Mouse (Mus musculus) layer of hippocampus, adult 11-12 months (tissue): ENCODE results near the gene Nif3l1.

ENCODE experiments used
- DNase-seq: peaks from one replicate; pipeline ENCODE4 v3.0.0; 2022; ENCODE audit warnings: low spot score

Gene Nif3l1

DNA sequence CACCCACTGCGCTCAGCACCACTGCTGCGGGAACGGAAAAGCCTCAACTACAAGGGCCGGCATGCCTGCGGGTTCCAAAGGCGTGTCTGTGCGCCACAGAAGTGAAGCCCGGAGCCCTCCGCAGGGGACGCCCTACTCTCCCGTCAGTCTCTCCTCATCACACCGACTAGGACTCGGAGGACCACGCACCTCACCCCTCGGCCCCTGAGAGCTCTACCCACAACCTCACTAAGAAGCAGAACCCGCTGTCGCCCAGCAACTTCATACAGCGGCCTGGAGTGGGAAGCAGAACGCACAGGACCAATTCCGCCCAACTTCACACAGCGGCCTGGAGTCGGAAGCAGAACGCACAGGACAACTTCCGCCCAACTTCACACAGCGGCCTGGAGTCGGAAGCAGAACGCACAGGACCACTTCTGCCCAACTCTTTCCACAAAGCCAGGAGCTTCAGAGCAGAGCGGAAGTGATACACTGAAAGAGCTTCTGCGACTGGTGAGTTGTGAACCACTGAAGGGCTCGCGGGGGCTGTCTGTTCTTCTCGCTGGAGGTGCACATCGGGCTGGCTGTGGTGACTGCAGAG, at the start of gene Nif3l1, which contains the start of gene Ppil3:
Gene Nif3l1, plus strand, starts transcription at position 9 of the 580 bp plus-strand sequence.
Gene Ppil3, minus strand, starts transcription at position 344 of the 580 bp plus-strand sequence.
- DNase-seq, result peak; percentile 92

DNA sequence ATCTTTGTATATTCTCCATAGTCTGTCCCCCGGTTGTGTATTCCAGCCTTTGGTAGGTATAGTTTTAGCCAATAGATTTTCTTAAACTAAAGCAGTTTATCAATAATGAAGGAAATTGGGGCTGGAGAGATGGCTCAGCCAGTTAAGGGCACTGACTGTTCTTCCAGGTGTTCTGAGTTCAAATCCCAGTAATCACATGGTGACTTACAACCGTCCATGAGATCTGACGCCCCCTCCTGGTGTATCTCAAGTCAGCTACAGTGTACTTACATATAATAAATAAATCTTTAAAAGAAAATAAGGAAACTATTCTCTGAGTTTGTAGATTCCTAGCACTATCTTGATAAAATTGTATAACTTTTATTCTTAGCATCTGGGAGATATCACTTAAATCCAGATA, 49.6 kb upstream of the Nif3l1 start:
- DNase-seq, result no peak

DNA sequence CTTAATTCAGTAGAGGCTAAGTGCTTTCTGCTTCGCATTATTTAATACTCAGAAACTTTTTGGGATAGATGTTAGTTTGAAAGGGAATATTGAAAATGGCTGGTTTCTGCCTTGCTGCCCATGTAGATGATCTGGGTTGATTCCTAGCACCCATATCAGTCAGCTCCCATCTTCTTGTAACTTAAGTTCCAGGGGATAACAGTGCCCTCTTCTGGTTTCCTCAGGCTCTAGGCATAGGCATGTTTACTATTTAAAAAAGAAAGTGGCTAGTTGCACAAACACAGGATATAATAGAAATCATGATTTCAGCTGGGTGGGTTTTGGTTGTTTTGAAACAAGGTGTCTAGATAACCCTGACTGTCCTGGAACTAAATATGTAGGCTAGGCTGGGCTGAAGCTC, 48.8 kb upstream of the Nif3l1 start:
- DNase-seq, result no peak

DNA sequence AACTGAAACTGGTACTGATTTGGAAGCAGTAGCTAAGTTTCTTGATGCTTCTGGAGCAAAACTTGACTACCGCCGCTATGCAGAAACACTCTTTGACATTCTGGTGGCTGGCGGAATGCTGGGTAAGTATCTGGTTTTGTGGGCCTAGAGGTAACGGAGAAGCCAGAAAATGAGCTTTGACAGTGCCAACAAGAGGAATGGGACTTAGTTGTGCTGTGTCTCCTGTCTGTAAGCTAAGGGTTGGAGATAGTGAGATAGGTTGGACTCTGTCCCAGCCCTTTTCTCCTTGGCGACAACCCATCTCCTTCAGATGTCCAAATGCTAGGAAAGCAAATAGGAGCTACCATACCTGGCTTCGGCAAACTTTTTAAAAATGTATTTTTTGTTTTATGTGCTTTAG, 47.2 kb upstream of the Nif3l1 start:
- no peak for DNase-seq

DNA sequence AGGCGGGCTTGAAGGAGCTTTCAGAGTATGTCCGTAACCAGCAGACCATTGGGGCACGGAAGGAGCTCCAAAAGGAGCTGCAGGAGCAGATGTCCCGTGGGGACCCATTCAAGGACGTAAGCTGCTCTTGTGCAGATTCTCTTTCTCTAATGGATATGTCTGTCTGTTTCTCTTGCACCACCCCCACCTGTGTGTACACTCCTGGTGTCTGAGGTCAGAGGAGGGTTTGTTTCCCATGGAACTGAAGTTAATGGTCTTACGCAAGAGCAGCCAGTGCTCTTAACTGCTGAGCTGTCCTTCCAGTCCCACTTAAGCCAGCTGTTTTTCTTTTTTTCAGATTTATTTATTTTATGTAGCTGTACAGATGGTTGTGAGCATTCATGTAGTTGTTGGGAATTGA, 43.6 kb upstream of the Nif3l1 start:
- DNase-seq, result no peak

DNA sequence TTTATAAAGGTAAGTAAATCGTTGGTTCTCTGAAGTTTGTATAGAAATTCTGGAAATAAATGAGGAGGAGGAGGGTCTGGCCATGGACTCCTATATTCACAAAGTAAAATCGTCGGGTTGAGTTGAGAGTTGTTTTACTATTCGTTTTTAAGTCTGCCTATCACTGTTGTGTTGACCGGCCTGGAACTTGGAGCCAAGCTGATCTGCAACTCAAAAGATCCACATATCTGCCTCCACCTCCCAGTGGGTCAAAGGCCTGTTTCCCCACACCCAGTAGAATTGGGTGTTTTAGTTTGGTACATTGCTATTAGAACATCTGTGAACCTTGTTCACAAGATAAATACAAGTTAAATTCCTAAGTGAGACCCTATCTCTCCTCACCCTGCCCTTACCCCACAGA, 41.2 kb upstream of the Nif3l1 start:
- DNase-seq, result no peak

DNA sequence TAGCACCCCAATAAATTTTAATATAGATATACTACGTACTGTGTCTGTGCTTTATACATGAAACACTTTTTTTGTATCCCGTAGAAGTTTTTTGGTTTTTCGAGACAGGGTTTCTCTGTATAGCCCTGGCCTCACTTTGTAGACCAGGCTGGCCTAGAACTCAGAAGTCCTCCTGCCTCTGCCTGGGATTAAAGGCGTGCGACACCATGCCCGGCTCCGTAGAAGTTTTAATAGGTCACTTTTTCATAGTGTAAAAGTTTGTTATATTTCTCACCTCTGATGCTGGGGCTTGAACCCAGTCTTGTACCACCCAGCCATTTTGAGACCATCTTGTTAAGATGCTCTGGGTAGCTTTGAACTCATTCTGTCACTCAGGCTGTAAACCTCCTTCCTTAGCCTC, 37.6 kb upstream of the Nif3l1 start:
- no peak for DNase-seq

DNA sequence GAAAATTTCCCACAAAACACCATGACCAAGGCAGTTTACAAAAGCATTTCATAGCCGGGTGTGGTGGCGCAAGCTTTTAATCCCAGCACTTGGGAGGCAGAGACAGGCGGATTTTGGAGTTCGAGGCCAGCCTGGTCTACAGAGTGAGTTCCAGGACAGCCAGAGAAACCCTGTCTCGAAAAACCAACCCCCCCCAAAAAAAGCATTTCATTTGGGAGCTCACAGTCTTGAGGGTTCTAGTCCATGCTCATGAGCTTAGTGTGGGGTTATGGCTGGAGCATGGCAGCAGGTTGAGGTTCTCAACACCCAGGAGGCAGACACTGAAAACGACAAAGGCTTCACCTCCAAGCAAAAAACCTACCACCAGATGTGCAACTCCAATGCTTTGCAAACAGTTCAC, 36.8 kb upstream of the Nif3l1 start:
- no peak for DNase-seq

DNA sequence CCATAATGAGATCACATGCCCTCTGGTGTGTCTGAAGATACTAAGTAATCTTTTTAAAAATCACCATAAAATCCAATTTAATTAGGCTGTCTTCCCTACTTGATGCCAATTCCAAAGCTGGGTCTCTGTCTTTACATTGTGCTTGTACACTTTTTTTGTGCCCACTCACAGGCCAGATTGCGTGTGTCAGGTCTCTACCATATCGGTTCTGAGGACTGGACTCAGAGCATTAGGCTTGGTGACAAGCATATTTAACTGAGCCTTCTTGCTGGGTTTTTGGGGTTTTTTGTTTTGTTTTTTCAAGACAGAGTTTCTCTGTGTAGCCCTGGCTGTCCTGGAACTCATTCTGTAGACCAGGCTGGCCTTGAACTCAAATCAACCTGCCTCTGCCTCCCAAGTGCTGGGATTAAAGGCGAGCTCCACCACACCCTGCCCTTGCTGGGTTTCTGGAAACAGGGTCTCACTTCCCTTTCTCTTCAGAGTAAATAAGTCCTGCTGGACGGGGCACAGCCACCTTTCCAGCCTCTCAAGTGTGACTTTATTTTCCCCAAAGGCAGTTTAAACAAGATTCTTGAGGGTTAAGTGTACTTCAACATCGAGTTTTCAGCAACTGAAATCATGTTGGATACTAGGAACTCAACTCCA, 35.3 kb upstream of the Nif3l1 start:
- no peak for DNase-seq

DNA sequence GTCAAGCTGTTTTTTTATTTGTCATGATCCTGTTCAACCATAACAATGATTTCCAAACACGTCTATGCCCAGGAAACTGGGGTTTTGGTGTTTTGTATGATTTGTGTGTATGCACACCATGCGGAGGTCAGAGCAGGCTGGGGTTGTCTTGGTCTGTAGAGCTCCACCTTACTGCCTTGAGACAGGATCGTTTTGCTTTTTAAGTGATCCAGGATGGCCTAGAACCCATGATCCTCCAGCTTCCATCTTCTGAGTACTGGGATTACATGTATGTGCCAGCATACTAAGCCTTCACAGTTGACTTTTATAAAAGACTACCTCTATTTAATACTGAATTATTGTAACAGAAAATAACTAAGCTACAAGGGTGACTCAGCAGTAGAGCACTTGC, 34.8 kb upstream of the Nif3l1 start:
- DNase-seq, result no peak

DNA sequence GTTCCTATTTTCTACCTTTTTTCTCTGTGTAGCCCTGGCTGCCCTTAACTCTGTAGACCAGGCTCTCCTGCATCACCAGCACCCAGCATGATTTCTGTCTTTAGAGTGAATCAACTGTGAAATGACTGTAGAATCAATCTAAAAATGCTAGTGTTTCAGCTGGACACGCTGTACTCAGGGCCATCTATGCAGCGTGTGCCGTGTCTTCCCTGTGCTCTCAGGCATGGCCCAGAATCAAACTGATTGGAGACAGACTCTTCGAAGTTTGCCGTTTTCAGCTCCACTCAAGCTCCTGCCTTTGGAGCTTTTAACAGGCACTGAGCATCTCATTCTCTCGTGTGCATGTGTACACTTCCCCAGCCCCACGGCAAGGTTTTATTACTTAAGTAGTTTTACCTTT, 34.2 kb upstream of the Nif3l1 start:
- DNase-seq, result no peak

DNA sequence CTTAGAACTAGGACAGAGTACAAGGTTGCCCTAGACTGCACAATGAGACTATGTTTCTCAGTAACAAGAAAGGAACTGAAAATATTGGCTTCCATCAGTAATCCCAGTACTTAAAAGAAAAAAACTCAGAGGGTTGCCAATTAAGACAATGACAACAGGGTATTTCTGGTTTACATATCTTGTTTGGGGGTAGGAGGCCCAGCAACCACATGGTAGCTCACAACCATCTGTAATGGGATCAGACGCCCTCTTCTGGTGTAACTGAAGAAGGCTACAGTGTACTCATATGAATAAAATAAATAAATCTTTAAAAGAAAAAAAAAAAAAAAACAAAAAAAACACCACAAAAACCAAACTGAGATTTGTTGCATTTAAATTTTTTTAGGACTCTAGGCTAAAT, 29.5 kb upstream of the Nif3l1 start:
- no peak for DNase-seq

DNA sequence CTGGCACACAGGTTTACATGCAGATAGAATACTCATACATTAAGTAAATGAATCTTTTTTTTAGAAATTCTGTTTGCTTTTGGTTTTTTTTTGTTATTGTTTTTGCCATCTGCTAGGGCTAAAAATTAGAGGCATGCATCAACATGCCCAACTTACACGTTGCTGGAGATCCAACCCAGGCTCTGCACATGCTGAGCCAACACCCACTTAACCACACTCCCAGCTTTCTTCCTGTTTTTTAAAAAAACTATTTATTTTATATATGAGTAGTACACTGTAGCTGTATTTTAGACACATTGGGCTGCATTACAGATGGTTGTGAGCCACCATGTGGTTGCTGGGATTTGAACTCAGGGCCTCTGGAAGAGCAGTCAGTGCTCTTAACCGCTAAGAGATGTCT, 28.9 kb upstream of the Nif3l1 start:
- no peak for DNase-seq

DNA sequence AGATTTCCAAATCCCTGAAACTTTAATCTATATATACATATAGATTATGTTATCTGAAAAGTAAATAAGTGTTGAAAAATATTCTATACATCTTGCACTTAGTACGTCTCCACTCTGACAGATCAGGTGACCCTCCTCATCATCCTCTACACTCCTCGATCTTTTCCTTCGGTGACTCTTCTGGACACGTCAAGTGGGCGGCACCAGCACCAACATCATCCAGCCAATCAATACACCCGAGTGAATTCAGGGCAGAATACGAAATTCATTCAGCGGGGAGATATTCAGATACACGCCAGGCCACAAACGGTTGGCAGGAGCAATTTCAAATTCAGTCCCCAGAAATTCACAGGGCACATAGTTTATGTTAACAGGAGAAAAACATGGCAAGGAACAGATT, 24.9 kb upstream of the Nif3l1 start:
- DNase-seq, result no peak

DNA sequence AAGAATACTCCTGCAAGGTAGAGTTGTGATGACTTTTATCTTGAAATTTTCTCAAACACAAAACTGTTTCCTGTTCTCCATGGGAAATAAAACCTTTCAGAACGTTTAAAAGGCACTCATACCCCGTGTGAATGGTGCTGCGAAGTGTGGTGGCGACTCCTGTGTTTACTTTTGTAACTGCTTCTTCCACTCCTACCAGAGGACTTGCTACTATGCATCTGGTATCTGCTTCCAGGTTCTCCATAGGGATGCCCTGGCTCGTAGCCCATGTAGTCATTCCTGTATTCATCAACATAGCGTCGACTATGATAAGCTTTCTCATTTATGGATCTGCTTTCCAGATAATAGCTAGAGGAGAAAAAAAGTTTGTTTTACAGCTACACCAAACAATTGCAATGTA, 24.0 kb upstream of the Nif3l1 start:
- DNase-seq, result no peak

DNA sequence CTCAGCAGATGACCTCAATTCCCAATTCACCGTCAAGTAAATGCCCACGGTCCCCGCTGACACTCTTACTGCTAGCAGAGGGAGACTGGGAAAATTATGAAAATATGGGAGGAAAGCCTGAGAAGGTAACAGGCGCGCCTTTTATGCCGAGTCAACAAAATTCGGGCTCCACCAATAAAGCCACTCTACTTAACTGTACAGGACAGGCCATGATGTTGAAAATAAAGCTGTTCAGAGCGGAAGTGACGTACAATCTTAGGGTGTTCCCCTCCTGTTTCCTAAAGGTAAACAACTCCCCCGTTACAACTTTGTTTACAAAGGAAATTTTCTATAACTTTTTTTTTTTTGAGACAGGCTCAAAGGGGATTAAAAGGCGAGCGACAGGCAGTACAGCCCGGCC, 22.1 kb upstream of the Nif3l1 start:
- peak; percentile 23 for DNase-seq

DNA sequence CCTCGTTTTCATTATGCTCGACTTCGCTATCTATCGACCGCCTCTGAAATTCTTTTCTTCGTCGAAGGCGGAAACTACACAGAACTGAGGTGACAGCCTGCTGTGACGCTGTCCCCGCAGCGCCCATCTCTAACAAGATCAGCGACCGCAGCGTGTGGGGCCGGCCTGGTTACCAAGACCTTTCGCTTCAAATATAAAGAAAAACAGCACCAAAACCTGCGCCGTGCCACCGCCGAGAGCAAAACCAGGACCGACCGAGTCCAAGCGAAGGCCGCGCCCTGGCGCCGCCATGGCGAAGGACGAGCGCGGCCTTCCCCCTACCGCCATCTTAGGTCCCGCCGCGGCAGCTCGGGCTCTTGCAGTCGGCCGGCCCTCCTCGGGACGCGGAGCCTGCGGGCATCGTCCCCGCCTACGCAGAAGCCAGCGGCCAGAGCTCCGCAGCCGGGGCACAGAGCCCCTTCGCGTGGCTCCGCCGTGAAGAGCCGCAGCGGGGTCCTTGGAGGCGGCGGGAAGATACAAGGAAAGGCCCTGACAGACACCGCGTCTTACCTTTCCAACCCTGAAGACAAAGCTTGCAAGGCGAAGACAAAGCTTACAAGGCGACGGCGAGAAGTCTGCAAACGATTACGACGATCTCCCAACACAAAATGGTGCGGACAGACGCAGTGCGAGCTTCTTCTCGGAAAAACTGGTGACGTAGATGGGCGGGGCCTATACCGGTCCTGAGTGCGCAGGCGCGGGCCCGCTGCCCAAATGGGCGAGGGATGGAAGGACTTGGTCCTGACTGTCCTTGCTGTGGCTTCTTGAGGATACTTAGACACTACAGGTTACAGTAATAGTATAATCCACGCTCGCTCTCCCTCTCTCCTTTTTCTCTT, 21.3 kb upstream of the Nif3l1 start, which contains the start of gene Clk1:
Gene Clk1, minus strand, starts transcription at position 696 of the 878 bp plus-strand sequence.
- peak; percentile 97 for DNase-seq

DNA sequence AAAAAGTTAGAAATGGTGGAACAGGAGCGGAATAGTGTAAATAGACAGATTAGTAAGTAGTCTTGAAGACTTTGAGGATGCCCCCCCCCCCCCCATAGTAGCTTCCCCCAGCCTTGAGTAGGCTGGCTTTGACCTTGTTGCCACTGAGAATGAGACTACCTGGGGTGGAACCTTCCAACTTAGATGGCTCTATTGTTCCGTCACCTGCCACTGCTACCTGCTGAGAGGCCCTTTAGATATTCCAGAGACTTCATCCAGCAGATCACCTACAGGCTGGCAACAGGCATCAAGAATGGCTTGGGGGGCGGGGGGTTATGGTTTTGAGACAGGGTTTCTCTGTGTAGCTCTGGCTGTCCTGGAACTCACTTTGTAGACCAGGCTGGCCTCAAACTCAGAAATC, 20.4 kb upstream of the Nif3l1 start:
- DNase-seq, result no peak

DNA sequence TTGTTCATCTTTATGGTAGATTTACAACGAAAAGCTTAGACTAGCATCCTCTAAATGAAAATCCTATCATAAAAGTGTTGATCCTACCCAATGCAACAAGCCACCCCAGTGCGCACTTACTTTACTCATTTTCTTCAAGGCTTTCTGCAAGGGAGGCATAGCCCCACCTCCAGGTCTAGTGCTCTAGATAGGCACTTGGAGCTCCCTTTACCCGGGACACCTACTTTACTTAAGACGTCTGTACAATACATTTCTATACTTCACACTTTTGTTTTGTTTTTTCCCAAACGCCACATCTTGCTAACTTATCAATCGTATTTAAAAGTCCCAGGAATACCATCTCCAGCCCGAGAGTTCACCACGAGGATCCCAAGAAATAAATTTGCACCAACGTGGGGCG, 260 bp upstream of the Nif3l1 start:
- no peak for DNase-seq

DNA sequence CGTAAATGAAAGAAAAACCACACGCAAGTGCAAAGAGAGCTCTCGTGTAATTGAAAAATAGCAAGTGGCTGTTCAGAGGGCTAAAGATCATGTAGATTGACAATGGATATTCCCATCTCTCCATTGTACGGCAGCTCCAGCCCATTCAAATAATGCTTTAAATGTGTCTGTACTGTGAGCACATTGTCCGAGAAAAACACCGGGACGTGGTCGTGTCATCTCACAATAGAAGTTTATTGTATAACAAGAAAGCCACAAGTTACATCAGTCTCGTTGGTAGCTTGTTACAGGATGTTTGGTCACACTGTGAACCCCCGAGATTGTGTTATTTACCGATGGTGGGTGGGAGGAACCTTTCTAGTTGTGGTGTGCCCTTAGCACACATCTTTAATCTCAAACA, 910 bp downstream of the Nif3l1 start:
- no peak for DNase-seq

DNA sequence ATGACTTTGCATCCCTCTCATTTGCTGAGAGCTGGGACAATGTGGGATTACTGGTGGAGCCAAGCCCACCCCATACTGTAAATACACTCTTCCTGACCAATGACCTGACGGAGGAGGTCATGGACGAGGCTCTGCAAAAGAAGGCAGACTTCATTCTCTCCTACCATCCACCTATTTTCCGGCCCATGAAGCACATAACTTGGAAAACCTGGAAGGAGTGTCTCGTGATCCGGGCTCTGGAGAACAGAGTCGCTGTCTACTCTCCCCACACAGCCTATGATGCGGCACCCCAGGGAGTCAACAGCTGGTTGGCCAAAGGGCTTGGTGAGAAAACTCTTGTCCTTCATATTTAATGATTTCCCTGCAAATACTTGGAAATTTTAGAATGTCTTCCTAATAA, 2.8 kb downstream of the Nif3l1 start:
- DNase-seq, result no peak

DNA sequence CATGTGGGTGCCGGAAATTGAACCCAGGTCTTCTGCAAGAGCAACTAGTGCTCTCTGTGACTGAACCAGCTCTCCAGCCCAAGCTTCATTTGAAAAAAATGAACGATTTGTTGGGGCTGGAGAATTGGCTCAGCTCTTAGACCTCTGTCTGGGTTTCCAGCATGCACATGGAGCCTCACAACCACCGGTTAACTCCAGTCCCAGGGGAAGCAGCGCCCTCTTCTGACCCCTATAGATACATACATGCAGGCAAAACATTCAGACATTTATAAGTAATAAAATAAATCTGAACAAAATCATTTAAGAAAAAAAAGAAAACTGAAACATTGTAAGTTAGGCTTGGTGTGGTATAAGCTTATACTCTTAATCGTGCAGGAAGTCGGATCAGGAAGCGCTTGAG, 3.4 kb downstream of the Nif3l1 start:
- DNase-seq, result no peak

DNA sequence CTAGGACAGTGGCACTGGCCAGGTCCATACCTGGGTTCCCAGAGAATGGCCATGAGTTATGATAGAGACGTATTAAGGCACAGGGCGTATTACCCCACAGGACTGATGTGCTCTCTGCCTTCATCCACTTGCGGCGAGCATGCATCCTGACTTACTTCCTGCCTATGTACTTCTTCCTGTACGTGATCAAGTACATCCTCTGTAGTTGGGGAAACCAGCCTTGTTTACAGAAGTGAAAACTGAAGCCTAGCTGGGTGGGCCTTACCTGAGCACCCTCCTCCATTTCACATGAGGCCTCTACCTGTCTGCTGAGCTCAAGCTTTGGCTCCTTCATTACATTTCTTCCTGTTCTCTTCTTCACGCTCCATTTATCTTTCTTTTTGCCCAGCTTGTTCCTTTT, 9.4 kb downstream of the Nif3l1 start:
- DNase-seq, result no peak
